Mouse (Mus musculus): ENCODE data around the gene Susd5.

DNA sequence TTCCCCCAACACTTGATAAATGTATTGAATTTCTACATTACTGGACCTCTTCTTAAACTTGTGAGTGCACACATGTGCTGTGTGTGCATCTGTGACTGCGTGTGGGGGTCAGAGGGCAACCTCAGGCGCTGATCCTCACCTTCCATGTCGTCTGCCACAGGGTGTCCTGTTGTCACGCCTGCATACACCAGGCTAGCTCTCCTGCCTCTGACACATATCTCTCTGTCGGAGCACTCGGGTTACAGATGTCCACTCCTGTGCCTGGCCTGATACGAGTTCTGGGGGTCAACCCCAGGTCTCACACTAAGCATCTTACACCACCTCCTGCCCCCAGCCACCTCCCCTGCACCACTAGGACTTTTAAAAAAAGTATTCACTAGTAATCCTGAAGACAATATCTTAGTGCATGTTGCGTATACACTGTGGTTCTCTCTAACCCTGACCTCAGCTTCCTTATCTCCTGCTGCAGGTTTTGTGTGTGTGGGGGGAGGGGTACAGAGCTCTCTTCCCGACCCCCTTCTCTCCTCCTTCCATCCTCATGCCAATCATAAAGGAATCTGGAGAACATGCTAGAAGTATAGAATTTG, 41.9 kb downstream of the Susd5 start:
- TF ChIP-seq CTCF (IDR thresholded peaks at IDR 0.05; ENCODE audit: low read depth) (no peak), EP300 (optimal IDR thresholded peaks at IDR 0.05) (no peak)

Measured in stomach, postnatal 0 days (tissue).